Mouse (Mus musculus) cerebellum, adult 8-10 months (tissue): ENCODE measurements around the gene Tas2r134.

Experiments used
- DNase-seq: peaks from one replicate; pipeline ENCODE4 v3.0.0; 2022

The Tas2r134 gene

DNA sequence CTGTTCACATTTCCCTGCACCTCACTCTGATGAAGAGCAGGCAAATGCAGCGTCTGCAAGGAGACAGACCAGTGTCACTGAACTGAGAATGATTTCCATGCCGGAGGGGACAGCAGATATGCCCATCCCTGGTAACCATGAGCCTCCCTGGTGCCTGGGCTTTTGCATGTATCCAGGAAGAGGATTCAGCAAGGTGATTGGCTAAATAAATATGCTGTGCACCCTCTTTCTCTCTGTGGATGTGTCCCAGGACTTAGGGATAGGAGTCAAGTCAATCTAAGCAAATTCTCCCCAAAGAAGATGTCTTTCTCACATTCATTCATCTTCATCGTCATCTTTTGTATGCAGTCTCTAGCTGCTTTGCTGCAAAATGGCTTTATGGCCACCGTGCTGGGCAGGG lies at the start of gene Tas2r134:
Tas2r134 (plus strand) TSS at position 301 of the 400 bp plus-strand sequence.
- DNase-seq: no peak

DNA sequence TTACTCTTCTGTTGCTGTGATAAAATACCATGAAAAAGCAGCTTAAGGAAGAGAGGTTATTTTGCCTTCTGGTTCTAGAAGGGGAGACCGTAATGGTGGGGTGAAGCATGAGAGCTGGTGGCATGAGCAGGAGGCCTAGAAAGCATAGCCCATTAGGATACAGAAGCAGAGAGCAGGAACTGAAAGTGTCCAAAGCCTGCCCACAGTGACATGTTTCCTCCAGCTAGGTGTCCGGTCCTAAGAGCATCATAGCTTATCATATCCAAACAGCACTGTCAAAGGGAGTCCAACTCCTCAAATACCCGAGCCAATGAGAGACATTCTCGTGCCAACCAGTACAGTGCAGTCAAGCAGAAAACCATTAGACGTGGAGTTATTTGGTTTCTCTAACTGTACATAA lies 47.5 kb upstream of the Tas2r134 start:
- DNase-seq: no peak

DNA sequence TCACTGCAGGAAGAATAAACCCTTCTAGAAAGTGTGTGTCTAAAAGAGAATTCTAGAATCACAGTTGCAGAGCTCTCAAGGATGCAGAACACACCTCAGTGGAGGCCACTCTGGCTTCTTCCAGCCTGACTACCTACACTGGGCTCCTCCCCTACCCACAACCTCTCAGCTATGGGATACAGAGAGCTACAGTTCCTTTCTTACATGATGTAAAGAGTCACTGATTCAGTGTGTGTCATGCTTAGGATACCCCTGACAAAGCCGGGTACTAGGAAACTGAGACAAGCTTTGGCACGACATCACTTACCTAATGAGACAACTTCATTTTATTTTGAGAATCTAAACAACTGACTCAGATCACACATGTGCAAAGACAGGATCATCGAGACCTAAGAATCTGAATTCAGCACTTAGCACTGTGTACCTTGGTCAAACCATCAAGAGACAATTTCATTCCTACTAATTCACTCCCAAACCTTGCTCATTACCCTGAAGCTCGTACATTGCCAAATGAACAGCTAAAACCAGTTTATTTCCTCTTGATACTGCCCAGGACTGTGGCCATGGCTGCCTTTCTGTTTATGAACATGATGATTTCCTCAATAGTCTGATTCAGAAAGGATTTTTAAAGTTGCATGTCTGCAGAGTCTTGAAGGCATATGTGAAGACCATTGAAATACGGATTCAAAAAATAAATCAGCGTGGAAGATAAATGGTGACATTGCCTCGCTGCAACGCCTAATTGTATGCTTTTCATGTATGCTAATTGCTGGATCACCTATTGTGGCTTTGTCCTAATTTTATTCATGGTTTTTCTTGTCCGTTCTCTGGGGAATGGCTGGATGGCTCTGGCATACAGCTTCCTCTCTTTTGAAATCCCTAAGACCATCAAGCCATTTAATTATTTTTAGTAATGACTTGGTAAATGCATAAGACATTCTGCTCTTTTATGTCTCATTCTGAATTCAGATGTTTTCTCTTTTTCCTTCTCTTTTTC lies 43.0 kb upstream of the Tas2r134 start:
- no peak for DNase-seq

DNA sequence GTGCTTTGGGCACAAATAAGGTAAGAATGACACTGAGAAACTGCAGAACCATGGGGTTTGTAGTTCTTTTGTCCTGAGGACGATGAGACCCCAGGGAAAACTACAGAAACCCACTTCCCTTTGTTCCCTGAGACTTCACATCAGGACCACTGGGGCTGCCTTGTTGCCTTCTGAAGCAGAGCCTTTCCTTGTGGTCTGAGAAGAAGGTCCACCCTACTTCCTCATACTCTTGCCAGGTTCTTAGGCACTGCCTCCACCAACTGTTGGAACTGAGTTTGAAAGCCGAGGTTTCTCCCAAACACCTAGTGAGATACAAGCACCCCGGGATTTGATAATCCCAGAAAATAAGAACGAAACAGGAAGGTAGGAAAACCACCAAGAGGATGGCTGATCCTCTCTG lies 39.0 kb upstream of the Tas2r134 start:
- no peak for DNase-seq

DNA sequence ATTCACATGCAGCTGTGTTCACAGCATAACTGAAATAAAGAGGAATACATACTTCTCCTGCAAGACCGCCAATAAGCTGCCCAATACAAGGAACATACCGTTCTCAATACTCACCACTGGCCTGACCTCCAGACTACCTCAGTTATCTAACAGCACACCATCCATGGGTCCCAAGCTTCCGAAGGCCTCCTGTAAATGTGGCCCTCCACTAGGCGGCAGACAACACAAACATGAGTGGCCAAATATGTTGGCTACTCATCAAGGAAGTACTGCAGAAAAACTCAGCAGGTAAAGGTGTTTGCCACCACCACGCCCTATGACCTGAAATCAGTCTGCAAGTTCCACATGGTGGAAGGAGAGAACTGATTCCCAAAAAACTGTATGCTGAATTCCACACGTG lies 38.4 kb upstream of the Tas2r134 start:
- DNase-seq: no peak

DNA sequence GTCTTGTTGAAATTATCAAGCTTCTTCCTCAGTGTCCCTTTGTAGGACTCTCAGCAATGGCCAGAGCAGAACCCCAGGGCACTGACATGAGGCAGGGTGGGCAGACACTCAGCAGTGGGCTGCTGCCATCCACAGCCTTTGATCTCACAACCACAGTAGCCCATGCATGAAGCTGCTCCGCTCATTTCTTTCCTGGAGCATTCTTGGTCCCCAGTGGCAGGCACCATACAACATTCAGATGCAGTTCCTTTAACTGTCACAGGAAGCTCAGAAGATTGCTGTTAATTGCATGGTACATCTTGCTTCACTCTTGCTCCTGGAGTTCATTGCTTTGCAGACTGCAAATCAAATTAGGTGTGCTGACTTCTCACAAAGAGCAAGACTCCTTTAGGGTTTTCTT lies 37.7 kb upstream of the Tas2r134 start:
- DNase-seq: no peak

DNA sequence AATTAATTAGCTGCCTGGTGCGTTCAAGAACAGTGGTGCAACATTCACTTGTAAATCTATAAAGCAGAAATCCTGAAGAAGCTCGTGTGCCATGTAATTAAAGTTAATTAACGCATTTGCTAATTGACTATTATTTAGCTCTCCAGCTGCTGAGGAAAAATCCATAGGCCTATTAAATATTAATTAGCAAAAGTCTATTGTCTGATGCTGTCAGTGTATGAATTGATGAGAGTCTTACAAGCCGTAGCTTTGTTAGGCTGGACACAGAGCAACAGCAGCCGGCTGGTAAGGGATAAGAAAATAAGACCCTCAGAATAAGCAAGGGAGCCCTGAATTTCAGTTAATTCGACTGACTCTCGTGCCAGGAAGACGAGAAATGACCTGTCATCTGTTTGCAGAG lies 37.0 kb upstream of the Tas2r134 start:
- DNase-seq: no peak

DNA sequence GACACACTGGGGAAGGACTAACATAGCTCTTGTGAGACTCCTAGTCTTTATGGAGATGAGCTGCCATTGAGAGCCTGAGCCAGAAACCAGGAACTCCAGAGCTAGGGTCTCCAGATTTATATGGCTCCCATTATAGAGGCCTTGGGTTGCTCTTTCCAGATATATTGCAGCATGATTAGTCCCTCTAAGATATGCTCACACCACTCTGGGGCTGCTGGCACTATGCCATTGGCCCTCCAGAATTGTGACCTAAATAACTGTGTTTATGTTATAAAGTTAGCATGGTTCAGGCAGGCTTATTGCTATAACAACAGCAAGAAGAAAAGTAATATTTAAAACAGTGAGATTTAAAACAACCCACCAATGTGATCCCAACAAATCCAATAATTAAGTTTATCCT lies 35.2 kb upstream of the Tas2r134 start:
- no peak for DNase-seq

DNA sequence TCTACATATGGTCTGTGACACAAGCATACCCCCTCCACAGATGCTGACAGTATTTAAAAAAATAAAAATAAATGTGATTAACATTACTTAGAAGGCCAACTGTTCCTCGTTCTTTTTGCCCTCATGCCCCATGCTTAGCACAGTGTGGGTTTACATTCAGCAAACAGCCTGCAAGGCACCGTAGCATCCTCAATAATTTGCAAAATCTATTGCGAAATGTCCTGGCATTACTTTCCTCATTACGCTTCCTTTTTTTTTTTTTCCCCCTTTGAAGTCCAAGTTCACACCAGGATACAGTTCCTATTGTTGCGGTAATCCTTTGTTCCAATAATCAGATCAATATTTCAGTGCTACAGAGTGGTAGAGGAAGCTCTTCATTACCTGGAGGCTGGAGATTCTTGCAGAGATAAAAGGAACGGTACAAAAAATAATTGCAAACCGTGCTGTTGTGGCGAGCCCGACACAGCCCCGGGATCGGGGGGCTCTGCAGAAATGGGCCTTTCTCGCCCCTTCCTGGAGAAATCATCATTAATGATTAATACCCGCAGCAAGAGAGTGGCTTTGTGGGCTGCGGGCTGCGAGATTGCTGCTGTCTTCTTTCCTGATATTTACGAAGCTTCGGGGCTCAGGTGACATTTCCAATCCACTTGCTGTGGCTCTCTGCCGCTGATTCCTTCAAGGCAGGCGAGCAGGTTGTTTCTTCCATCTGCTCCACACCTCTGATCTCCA lies 27.7 kb upstream of the Tas2r134 start:
- DNase-seq: no peak

DNA sequence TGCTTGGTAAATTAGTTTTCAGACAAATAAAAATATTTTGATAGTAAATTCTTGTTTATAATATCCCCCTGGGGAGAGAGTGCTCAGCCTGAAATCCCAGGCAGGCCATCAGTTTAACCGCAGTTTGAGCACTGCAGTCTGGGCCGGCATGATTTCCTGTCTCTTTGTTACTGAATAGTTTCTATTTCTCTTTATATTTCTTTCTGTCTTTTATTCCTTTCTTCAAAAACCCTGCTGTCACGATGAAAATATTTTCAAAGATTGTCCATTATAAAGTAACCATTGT lies 27.2 kb upstream of the Tas2r134 start:
- DNase-seq: no peak

DNA sequence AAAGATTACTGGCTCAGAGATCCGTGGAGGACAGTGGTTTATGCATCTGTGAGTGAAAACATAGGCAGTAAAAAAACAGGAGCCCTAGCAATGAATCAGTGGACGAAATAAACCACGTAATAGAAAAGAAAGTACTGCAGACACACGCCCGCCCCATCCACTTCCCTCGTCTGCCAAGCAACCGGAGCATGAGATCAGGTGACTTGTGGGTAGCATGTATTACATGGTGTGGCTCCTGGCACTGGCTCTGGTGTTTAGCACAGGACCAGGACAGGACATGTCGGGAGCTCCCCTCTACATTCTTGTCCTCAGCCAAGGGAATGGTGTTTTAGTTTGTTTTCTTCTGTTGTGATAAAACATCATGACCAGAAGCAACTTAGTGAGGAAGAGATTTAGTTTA lies 26.4 kb upstream of the Tas2r134 start:
- DNase-seq: no peak

DNA sequence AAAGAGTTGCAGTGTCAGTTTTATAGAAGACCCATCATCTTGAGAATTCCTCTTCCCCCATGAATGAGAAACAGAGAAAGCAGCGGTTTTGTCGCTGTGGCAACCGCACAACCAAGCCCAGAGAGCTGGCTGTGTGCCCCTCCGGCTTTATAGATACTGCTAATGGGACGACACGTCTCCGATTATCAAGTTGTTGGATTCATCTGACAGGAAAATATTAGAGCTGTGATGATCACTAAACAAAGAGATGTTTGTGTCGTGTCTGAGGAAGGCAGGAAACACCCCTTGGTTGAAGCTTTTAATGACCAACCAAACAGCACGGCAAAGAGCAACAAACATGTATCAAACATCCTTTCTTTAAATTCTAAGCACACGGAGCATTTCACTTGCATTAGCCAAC lies 17.0 kb upstream of the Tas2r134 start:
- DNase-seq: no peak

DNA sequence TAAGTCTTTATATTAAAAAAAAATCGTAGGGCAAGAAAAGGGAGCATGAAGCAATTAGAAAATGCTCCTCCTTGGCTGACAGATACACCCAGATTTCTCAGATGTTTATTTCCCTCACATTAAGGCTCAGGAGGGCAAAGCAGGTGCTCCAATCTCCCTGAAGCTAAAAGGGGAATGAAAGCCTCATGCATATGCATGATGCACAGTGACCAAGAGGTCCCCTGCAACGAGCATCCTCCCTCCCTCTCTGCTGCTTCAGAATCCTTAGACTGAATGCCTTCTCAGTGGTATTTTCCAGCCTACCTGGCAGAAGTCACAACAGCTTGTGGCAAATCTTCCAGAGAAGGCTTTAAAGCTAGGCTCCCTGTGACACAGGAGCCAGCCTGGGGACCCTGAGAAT lies 16.4 kb upstream of the Tas2r134 start:
- DNase-seq: no peak

DNA sequence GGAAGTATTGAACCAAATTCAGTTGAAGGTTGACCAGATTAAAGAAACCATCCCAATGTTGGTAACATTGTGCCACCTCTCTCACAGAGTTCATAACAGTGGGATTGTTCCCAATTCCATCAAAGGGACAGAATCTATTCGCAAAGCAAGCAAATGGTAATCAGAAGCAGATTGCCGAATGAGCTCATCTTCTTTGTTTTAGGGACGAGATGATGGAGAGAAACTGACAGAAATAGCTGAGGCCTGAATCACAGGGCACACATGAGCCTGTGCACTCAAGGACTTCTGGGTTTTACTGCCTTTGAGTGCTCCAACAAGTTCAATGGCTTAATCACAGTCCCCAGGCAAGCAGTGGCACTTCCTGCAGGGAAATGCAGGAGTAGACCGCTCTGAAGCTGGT lies 13.6 kb upstream of the Tas2r134 start:
- no peak for DNase-seq

DNA sequence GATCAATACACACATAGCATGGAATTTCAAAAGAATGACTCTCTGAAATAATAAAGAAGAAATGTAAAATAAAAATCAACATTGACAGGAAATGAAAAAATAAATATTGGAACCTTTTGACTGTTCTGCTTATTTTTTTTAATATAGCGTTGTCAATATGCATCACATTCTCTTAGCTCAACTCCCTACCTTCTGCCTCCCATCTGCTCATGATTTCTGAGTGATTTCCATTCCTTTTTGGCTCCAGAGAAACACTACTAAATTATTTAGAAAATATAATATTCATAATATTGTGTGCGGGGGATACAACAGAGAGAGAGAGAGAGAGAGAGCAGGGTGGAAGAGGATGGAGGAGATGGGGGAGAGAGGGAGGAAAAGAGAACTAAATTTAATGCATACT lies 5.4 kb upstream of the Tas2r134 start:
- DNase-seq: no peak

DNA sequence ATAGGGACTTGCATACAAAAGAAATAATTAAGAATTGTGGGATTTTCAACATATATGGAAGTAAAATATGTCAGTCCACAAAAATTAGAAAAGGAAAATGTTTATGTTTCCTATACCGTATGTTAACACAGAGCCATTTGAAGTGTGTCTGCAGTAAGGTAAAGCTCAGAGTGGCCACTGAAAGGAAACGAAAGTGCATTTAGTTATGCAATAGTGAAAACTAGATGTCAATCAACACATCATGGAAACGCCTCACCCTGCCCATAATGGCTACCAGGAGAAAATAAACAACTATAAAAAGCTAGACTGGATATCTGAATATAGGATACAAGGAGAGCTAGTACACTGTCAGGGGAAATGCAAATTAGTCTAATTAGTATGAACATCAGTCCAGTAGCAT lies 1.3 kb upstream of the Tas2r134 start:
- DNase-seq: no peak

DNA sequence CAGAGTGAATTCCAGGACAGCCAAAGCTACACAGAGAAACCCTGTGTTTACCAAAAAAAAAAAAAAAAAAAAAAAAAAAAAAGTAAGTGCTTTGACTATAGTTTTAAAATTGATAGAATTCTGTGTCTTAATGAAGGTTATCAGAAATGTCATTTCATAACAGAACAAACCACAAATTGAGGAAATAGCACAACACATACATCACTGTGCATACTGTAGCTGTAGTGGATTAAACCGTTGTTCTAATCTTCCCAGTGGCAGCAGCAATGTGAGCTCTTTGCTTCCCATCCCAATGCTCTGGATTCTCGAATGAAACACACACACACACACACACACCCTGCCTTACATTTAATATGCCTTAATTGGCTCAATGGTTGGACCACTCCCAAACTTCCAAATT lies 4.1 kb downstream of the Tas2r134 start:
- DNase-seq: no peak

DNA sequence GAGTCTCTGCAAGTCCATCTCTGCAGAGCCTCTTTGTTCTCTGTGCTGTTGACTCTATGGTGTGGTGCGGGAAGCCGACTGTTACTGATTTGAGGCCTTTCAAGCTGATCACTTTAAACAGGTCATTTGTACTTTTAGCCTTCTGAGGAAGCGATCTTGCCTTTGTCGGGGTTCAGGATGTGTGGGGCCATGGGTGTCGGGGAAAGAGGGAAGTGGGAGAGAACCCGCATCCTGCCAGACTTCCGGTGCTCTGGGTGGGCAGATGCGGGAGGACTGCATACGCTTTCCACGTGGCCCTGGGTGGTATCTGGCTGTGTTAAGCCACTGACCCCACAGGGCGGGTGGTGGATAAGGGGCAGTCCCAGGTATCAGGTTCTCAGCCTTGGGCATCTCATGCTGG lies 10.4 kb downstream of the Tas2r134 start:
- DNase-seq: no peak

DNA sequence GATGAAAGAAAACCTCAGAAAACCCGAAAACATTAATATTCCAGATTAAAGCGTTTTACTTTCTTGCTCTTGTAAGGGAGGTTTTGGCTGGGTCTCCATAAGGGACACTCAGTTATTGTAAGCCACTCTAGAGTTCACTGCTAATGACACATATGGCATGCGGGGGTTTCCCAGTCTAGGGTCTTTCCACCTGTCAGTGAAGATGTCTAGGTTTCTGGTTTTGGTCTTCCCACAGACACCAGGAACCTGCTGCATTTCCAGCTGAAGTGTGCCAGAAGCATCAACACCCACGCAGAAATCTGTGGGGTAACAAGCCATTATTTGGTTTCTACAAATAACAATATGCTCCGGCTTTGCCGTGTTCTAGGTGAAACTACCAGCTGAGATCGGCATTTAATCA lies 14.3 kb downstream of the Tas2r134 start:
- DNase-seq: no peak

DNA sequence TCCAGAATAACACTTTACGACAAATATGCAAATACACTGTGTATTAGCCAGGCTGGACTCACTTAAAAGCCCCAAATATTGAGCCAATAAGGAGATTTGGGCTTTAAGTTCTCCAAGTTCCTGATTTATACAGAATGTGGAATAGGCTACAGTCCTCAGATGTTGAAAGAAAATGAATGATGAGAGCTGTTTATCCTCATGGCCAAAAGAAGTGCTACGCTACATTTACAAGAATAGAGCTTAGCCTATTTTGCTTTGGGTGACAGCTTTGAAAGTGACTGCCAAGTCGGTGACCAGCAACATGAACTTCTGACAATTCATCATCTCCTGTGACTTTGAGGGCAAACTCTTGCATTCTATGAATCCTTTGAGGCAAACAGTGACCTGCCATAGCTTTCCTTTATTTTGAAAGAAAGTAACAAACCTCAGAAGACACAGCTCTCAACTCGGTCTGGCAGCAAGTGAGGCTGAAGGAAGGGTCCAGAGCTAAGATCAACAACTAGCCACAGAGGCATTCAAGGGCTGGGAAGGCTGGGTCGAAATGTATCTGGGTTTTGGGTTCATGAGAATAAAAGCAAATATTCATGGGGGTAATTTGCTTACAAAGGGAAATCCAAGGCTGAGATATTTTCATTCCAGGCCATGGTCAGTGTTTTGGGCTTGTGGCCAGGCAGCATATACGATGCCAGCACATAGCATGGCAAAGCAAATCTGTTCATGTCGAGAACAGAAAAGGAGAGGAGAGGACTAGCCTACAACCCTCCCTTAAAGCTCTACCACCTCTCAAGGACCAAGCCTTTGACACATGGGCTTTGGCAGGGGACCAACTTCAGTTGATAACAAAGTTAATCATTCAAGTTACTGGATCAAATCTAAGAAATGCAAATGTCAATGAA lies 16.2 kb downstream of the Tas2r134 start:
- no peak for DNase-seq

DNA sequence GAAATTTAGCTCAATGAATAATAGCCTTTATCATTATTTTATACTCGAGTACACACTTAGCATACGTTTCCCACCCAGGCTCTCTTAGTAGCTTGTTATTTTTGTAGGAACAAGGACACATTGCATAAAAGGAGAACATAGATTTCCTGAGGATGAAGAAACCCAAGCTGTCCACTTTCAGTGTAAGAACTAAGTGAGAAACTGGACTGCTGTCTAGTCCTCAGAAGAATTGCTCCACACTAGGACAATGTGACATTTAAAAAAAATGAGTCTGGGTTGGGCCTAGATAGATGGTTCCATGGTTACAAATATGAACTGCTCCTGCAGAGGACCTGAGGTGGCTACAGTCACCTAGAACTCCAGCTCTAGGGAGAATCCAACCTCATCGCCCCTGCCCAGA lies 20.7 kb downstream of the Tas2r134 start:
- no peak for DNase-seq

DNA sequence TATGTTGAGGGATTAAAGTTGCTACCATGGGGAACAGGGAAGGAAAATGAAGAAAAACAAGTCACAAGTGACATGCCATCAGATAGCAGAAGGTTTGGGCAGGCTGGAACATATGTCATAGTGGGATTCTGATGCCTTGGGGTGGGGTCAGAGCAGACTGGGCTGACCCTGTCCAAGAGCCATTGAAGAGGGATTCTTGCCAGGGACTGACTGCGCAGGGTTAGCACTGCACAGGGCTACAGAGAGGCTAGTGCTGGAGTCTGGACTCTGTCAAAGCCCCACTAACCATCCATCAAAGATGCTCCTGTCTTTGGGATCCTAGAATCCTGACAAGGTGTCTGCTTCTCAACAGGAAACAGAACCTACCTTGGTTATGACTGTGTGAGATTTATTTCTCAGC lies 22.6 kb downstream of the Tas2r134 start:
- DNase-seq: no peak

DNA sequence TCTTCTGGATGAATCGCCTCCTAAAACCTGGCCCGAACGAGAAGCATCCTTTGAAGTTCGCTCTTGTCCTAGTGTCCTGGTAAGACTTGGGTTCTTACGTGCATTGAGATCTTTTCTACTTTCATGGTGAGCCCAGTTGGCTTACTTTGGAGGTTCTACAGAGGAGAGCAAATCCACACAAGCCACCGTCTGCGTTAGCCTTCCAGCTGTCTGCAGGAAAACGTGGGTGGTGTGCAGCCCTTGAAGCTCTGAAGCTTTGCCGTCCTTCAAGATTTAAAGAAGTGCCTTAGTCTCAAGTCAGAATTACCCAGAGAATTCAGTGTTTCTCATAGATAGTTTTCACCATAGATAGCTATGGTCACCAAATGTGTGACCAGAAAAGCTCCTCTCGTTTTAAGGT lies 24.8 kb downstream of the Tas2r134 start:
- DNase-seq: no peak

DNA sequence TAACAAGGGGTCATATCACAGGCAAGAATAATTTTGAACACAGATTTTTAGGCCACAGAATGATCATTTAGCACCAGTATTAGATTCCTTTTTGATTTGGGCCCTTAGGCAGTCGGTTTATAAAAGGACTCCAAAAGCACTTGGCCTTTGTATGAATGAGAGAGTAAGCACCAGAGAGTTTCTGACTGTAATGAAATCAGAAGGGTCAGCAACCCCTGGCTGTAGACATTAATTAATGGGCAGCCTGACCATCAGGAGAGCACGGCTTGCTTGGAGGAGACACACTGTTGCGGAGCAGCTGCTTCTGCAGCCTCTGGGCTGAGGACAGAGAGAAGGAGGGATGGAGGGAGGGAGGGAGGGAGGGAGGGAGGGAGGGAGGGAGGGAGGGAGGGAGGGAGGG lies 30.4 kb downstream of the Tas2r134 start:
- no peak for DNase-seq
